Mouse (Mus musculus): ENCODE measurements around the gene Alg2. TPM values are rescaled to one million over a fixed set of nuclear protein-coding genes. Genes with fewer than 3 reads are reported as not detected.

Alg2 gene
- polyA plus RNA-seq, 1 experiment from 2014 or later = 74.7 TPM

- no peaks in the 10 kb centered on the region for H3K27me3 ChIP-seq (ENCODE audit: control insufficient read depth, insufficient read depth, low read length)
- no peak for ATAC-seq (ENCODE audit: low FRiP score, low TSS enrichment)
Observed at GRCm38 (mm10) chr4:47497811-47498385, 23.8 kb upstream of the Alg2 start.

DNA sequence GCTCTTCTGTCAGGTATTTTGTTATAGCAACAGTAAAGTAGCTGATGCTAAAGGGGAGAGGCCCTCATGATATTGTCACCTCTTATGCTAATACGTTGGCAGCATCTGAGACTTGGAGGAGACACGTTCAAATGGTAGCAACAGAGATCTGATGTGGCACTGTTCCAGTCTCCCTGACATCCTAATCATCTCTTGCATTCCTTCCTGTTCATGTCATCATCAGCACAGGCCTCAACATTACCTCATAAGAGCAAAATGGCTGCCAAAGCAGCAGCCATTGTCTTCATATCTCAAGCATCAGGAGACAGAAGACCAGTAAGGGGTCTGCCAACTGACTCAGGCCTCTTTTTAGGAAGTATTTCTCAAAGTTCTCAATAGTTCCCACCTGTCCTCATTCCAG is 20.6 kb upstream of the Alg2 start:
- H3K9me3 ChIP-seq (ENCODE audit: control insufficient read depth, low read length) = no peaks in the 10 kb centered on the region
- H3K4me3 ChIP-seq (ENCODE audit: low read length) = no peak overlapping the region
- H3K27me3 ChIP-seq (ENCODE audit: control insufficient read depth, insufficient read depth, low read length) = no peaks in the 10 kb centered on the region
- no peak overlapping the region for H3K4me2 ChIP-seq (replicated peaks; ENCODE audit: low read depth, low read length)
- no peaks in the 10 kb centered on the region for H3K4me1 ChIP-seq (ENCODE audit: control insufficient read depth, insufficient read depth, low read length)
- H3K9ac ChIP-seq (ENCODE audit: low read depth, low read length) = no peak overlapping the region
- ATAC-seq (ENCODE audit: low FRiP score, low TSS enrichment) = no peak
- no peak overlapping the region for H3K27ac ChIP-seq (ENCODE audit: low read depth, low read length)
- WGBS = 90% methylated on average over 2 of the region's 2 CpGs
- no peaks in the 10 kb centered on the region for H3K36me3 ChIP-seq (ENCODE audit: control insufficient read depth, insufficient read depth, low read length)

More at GRCm38 (mm10) chr4:47497811-47498385, 23.8 kb upstream of the Alg2 start:
- no peak overlapping the region for H3K9ac ChIP-seq (ENCODE audit: low read depth, low read length)
- H3K4me3 ChIP-seq (ENCODE audit: low read length) = no peak overlapping the region
- no peaks in the 10 kb centered on the region for H3K4me1 ChIP-seq (ENCODE audit: control insufficient read depth, insufficient read depth, low read length)
- H3K4me2 ChIP-seq (replicated peaks; ENCODE audit: low read depth, low read length) = no peak overlapping the region
- WGBS = 51% methylated on average over 6 of the region's 7 CpGs
- H3K27ac ChIP-seq (ENCODE audit: low read depth, low read length) = no peak overlapping the region
- no peaks in the 10 kb centered on the region for H3K9me3 ChIP-seq (ENCODE audit: control insufficient read depth, low read length)
- no peaks in the 10 kb centered on the region for H3K36me3 ChIP-seq (ENCODE audit: control insufficient read depth, insufficient read depth, low read length)

- H3K27ac ChIP-seq (ENCODE audit: low read depth, low read length) = no peak overlapping the region
- H3K9ac ChIP-seq (ENCODE audit: low read depth, low read length) = no peak overlapping the region
- ATAC-seq (ENCODE audit: low FRiP score, low TSS enrichment) = no peak
- H3K4me2 ChIP-seq (replicated peaks; ENCODE audit: low read depth, low read length) = no peak overlapping the region
- no peaks in the 10 kb centered on the region for H3K9me3 ChIP-seq (ENCODE audit: control insufficient read depth, low read length)
- no peaks in the 10 kb centered on the region for H3K36me3 ChIP-seq (ENCODE audit: control insufficient read depth, insufficient read depth, low read length)
- H3K27me3 ChIP-seq (ENCODE audit: control insufficient read depth, insufficient read depth, low read length) = no peaks in the 10 kb centered on the region
- no peaks in the 10 kb centered on the region for H3K4me1 ChIP-seq (ENCODE audit: control insufficient read depth, insufficient read depth, low read length)
- H3K4me3 ChIP-seq (ENCODE audit: low read length) = no peak overlapping the region
- 52% methylated on average over 1 of the region's 1 CpGs for WGBS
Observed at GRCm38 (mm10) chr4:47494137-47494536, 20.0 kb upstream of the Alg2 start.

- Histone ChIP-seq H3K9me3 (ENCODE audit: control insufficient read depth, low read length) (no peaks in the 10 kb centered on the region), H3K4me2 (replicated peaks; ENCODE audit: low read depth, low read length) (no peak overlapping the region), H3K27me3 (ENCODE audit: control insufficient read depth, insufficient read depth, low read length) (no peaks in the 10 kb centered on the region), H3K9ac (ENCODE audit: low read depth, low read length) (no peak overlapping the region), H3K4me1 (ENCODE audit: control insufficient read depth, insufficient read depth, low read length) (no peaks in the 10 kb centered on the region), H3K4me3 (ENCODE audit: low read length) (no peak overlapping the region), H3K27ac (ENCODE audit: low read depth, low read length) (no peak overlapping the region), H3K36me3 (ENCODE audit: control insufficient read depth, insufficient read depth, low read length) (no peaks in the 10 kb centered on the region)
- 79% methylated on average over 8 of the region's 8 CpGs for WGBS
- ATAC-seq (ENCODE audit: low FRiP score, low TSS enrichment) = no peak
Observed at GRCm38 (mm10) chr4:47493456-47493855, 19.3 kb upstream of the Alg2 start.

DNA sequence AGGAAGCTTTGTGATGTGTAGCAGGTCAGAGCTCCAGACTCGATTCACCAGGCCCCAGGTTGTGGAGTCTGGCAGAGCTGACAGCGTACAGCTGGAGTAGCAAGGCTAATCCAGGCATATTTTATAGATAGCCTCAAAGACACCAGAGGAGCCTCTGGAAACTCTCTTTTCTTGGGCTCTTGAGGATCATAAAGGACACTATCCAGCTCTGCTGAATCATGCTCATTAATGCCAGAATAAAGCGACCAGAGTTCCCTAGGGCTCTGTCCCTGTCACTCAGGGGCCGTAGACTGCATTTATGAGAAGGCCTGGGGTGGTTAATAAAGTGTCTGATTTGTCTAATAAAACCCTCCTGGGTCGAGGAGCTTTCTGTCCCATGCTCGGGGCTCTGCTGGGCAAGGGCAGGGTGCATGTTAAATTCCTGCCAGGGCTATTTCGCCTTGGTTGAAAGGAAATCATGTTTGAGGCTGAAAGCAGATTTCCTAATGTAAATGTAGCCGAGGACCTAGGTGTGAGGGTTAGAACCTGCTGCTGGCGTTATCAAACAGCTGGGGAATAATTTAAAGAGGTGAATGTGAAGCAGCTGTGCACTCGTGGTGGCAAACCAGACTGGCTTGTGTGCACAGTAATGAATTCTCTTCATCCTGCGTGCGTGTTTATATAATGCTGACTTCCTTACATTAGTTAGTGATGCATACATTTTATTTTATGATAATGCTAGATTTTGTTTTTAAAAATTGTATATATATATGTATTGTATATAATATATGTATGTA is 18.4 kb upstream of the Alg2 start:
- Histone ChIP-seq H3K9me3 (ENCODE audit: control insufficient read depth, low read length) (no peaks in the 10 kb centered on the region), H3K4me3 (ENCODE audit: low read length) (no peak overlapping the region), H3K36me3 (ENCODE audit: control insufficient read depth, insufficient read depth, low read length) (no peaks in the 10 kb centered on the region), H3K4me2 (replicated peaks; ENCODE audit: low read depth, low read length) (no peak overlapping the region), H3K9ac (ENCODE audit: low read depth, low read length) (no peak overlapping the region), H3K4me1 (ENCODE audit: control insufficient read depth, insufficient read depth, low read length) (no peaks in the 10 kb centered on the region), H3K27ac (ENCODE audit: low read depth, low read length) (no peak overlapping the region), H3K27me3 (ENCODE audit: control insufficient read depth, insufficient read depth, low read length) (no peaks in the 10 kb centered on the region)
- WGBS = 58% methylated on average over 12 of the region's 12 CpGs
- no peak for ATAC-seq (ENCODE audit: low FRiP score, low TSS enrichment)

GRCm38 (mm10) chr4:47491243-47491642 is 17.1 kb upstream of the Alg2 start:
- no peak for ATAC-seq (ENCODE audit: low FRiP score, low TSS enrichment)
- H3K4me2 ChIP-seq (replicated peaks; ENCODE audit: low read depth, low read length) = no peak overlapping the region
- H3K9me3 ChIP-seq (ENCODE audit: control insufficient read depth, low read length) = no peaks in the 10 kb centered on the region
- H3K4me1 ChIP-seq (ENCODE audit: control insufficient read depth, insufficient read depth, low read length) = no peaks in the 10 kb centered on the region
- no peaks in the 10 kb centered on the region for H3K36me3 ChIP-seq (ENCODE audit: control insufficient read depth, insufficient read depth, low read length)
- 68% methylated on average over 6 of the region's 6 CpGs for WGBS
- no peak overlapping the region for H3K4me3 ChIP-seq (ENCODE audit: low read length)
- H3K27me3 ChIP-seq (ENCODE audit: control insufficient read depth, insufficient read depth, low read length) = no peaks in the 10 kb centered on the region
- H3K27ac ChIP-seq (ENCODE audit: low read depth, low read length) = no peak overlapping the region
- no peak overlapping the region for H3K9ac ChIP-seq (ENCODE audit: low read depth, low read length)

GRCm38 (mm10) chr4:47480576-47480975 is 6.4 kb upstream of the Alg2 start:
- Histone ChIP-seq H3K9me3 (ENCODE audit: control insufficient read depth, low read length) (no peaks in the 10 kb centered on the region), H3K36me3 (ENCODE audit: control insufficient read depth, insufficient read depth, low read length) (peaks cover 72% of the 10 kb centered on the region), H3K4me2 (replicated peaks; ENCODE audit: low read depth, low read length) (no peak overlapping the region), H3K9ac (ENCODE audit: low read depth, low read length) (no peak overlapping the region), H3K27me3 (ENCODE audit: control insufficient read depth, insufficient read depth, low read length) (no peaks in the 10 kb centered on the region), H3K4me3 (ENCODE audit: low read length) (no peak overlapping the region), H3K27ac (ENCODE audit: low read depth, low read length) (no peak overlapping the region), H3K4me1 (ENCODE audit: control insufficient read depth, insufficient read depth, low read length) (peaks cover 3% of the 10 kb centered on the region)
- WGBS = 97% methylated on average over 9 of the region's 9 CpGs
- no peak for ATAC-seq (ENCODE audit: low FRiP score, low TSS enrichment)

GRCm38 (mm10) chr4:47480095-47480494 is 6.0 kb upstream of the Alg2 start:
- no peak overlapping the region for H3K27ac ChIP-seq (ENCODE audit: low read depth, low read length)
- H3K27me3 ChIP-seq (ENCODE audit: control insufficient read depth, insufficient read depth, low read length) = no peaks in the 10 kb centered on the region
- no peaks in the 10 kb centered on the region for H3K9me3 ChIP-seq (ENCODE audit: control insufficient read depth, low read length)
- peaks cover 7% of the 10 kb centered on the region for H3K4me1 ChIP-seq (ENCODE audit: control insufficient read depth, insufficient read depth, low read length)
- no peak overlapping the region for H3K4me3 ChIP-seq (ENCODE audit: low read length)
- H3K9ac ChIP-seq (ENCODE audit: low read depth, low read length) = no peak overlapping the region
- H3K4me2 ChIP-seq (replicated peaks; ENCODE audit: low read depth, low read length) = no peak overlapping the region
- WGBS = 96% methylated on average over 13 of the region's 13 CpGs
- peaks cover 72% of the 10 kb centered on the region for H3K36me3 ChIP-seq (ENCODE audit: control insufficient read depth, insufficient read depth, low read length)
- no peak for ATAC-seq (ENCODE audit: low FRiP score, low TSS enrichment)

DNA sequence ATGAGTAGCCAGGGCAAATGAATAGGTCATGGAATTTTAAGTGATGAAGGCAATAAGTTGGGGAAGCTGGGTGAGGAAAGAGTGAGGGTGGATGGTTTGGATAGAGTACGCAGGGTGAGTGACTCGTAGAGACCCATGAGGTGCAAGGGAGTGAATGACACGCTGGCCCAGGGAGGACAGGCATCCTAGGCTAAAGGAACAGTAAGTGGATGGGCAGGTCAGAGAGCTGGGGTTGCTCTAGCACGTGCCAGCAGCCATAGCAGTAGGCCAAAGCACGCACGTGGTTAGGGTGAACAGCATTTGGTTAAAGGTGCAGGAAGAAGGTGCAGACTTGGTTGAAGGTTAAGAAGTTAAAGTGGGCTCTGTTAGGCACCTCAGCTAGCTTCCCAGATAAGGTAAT is 3.4 kb upstream of the Alg2 start:
- H3K27me3 ChIP-seq (ENCODE audit: control insufficient read depth, insufficient read depth, low read length) = no peaks in the 10 kb centered on the region
- ATAC-seq (ENCODE audit: low FRiP score, low TSS enrichment) = no peak
- peaks cover 14% of the 10 kb centered on the region for H3K4me1 ChIP-seq (ENCODE audit: control insufficient read depth, insufficient read depth, low read length)
- no peak overlapping the region for H3K9ac ChIP-seq (ENCODE audit: low read depth, low read length)
- H3K27ac ChIP-seq (ENCODE audit: low read depth, low read length) = no peak overlapping the region
- H3K4me2 ChIP-seq (replicated peaks; ENCODE audit: low read depth, low read length) = no peak overlapping the region
- H3K4me3 ChIP-seq (ENCODE audit: low read length) = no peak overlapping the region
- WGBS = 88% methylated on average over 6 of the region's 6 CpGs
- peaks cover 61% of the 10 kb centered on the region for H3K36me3 ChIP-seq (ENCODE audit: control insufficient read depth, insufficient read depth, low read length)
- no peaks in the 10 kb centered on the region for H3K9me3 ChIP-seq (ENCODE audit: control insufficient read depth, low read length)
